Mouse (Mus musculus): ENCODE measurements around the gene Hist1h2ab.

The Hist1h2ab gene

GRCm38 (mm10) chr13:23792520-23792919, 41.6 kb downstream of the Hist1h2ab start:
- DNase-seq = peak; percentile 51

GRCm38 (mm10) chr13:23799405-23799804, 48.5 kb downstream of the Hist1h2ab start:
- DNase-seq = no peak

Measured in liver (tissue).